Mouse (Mus musculus) liver, embryonic 12.5 days (tissue): ENCODE results near the gene Nfe2l2. TPM values are rescaled to one million over a fixed set of nuclear protein-coding genes. Genes with fewer than 3 reads are reported as not detected.

ENCODE experiments used
- microRNA-seq: library from miRNA; unstranded; fragments of <30 nt; microRNA quantifications from one replicate; pipeline ENCODE4, GENCODE M21; 2017
- polyA plus RNA-seq: library from polyadenylated mRNA; unstranded; fragments of >200 nt; fragmentation: Nextera tagmentation; extraction: Ambion mirVana; gene quantifications from 2 replicates; pipeline ENCODE4 v1.2.1, GENCODE M21; 2016

Nfe2l2 gene
- polyA plus RNA-seq, 1 experiment from 2014 or later, result 53.1 TPM

Small RNA genes lying within 50 kb of the gene (microRNA-seq; reads per million reads assigned to microRNA genes)
- gene Gm24574, result not detected

Other genes with a start within 250 kb of the Nfe2l2 start
- gene Hnrnpa3, start 45.4 kb downstream of the Nfe2l2 start, polyA plus RNA-seq, result 199 and 204 TPM in 2 replicates
- 26.7 and 29.7 TPM in 2 replicates for gene Agps, start 127.5 kb upstream of the Nfe2l2 start, polyA plus RNA-seq
- 0.81 and 1.9 TPM in 2 replicates for gene Ttc30b, start 233.9 kb upstream of the Nfe2l2 start, polyA plus RNA-seq